Mouse (Mus musculus) testis, adult 2 months (tissue): Measurements from ENCODE around the gene Oasl2.

Experiments used
- CTCF ChIP-seq: fragments of 200-500 bp; IDR thresholded peaks from 2 replicates; pipeline ENCODE4 v1.5.1; 2012; ENCODE audit warnings: low read depth, mild to moderate bottlenecking, inconsistent platforms, low read length, moderate library complexity; ENCODE audit not compliant: control insufficient read depth, insufficient read depth, insufficient replicate concordance
- POLR2A ChIP-seq: fragments of 200-500 bp; IDR thresholded peaks from 2 replicates; pipeline ENCODE4 v1.6.1; 2012; ENCODE audit warnings: low read depth, mild to moderate bottlenecking, inconsistent platforms, low read length, moderate library complexity; ENCODE audit not compliant: control insufficient read depth

GRCm38 (mm10) chr5:114897374-114897793, 648 bp downstream of the Oasl2 start:
- TF ChIP-seq CTCF (no peak), POLR2A (no peak)
